Mouse (Mus musculus): ENCODE results near the gene Frem1. TPM values are rescaled to one million over a fixed set of nuclear protein-coding genes. Genes with fewer than 3 reads are reported as not detected.

Gene Frem1
- 0.19 and 0.24 TPM in 2 replicates for polyA plus RNA-seq (2012; rRNA removed)

DNA sequence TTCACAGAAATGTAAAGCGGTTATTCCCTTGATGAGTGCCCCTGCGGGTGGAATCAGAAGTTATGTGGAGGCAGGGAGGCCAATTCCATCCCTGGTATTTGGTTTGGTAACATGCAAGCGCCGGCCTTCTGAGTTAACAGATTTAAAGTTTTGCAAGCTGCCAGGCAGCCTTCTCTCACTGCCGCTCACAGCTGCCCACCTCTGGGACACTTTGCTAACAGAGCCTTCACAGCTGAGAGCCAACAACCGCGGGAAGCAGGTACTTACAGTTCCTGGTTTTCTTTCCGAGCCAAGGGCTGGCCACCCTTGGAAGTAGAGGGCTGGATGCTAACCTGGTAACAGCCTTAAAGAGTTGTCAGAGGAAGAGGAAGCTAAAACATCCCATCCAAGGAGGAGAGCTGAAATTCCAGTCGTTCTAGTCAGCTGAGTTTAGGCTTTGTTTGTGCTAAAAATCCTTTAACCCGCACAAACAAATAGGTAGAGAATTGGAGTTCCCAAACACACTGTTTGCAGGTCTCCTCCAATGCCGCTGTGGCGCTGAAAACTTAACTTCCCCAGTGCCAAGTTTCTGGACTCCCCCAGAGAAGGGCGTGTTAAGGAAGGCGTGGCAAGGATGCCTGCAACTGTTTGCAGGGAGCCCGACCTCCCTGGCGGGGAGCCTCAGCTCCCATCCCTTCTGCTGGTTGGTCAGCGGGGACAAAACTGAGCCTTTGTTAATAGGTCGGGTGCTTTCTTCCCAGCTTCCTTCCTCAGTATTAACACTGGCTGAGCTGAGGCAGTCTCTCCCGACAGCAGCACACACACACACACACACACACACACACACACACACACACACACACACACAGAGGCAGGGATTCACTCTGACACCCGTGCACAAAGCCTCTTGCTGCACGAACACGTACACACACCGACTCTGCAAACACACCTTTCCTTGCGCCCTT is at the start of gene Frem1:
Frem1 (minus strand) TSS at position 706 of the 944 bp plus-strand sequence.
- Histone ChIP-seq H3K4me3 (ENCODE audit: control insufficient read depth, insufficient read depth, low read length) (no peak within 1 kb of the TSS), H3K36me3 (ENCODE audit: control insufficient read depth, insufficient read depth, low read length) (no peaks in the 10 kb centered on the region), H3K4me1 (replicated peaks; ENCODE audit: control insufficient read depth, insufficient read depth, low read length) (no peaks in the 10 kb centered on the region), H3K27ac (ENCODE audit: control insufficient read depth, insufficient read depth, low read length) (no peak within 1 kb of the TSS), H3K27me3 (ENCODE audit: control insufficient read depth, insufficient read depth, low read length) (no peaks in the 10 kb centered on the region)
- WGBS, result 24% methylated on average over 24 of the region's 24 CpGs
- TF ChIP-seq CTCF (IDR thresholded peaks at IDR 0.05; ENCODE audit: borderline replicate concordance, control insufficient read depth, extremely low read depth, insufficient read depth, low read length, poor library complexity) (no peak), POLR2A (IDR thresholded peaks at IDR 0.05; ENCODE audit: control insufficient read depth, extremely low read depth, insufficient read depth, low read length, poor library complexity) (no peak)
- DNase-seq, result no peak

DNA sequence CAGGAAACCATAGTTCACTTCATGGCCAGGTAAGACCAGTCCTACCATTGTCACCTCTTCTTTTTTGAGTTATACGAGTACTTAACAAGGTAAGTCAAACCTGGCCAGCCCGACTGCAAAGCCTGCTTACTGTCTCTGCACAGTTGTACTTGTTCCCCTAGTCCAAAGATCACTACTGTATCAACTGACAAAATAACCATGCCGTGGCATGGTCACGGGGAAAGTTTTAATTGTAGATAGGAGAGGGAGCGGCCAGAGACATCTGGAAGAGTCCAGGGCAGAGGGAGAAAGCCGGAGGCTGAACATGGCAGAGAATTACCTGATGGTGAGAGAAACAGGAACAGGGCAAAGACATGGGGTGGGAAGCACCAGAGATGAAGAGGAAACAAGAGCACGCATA is 46.9 kb upstream of the Frem1 start:
- no peak for TF ChIP-seq CTCF (IDR thresholded peaks at IDR 0.05; ENCODE audit: borderline replicate concordance, control insufficient read depth, extremely low read depth, insufficient read depth, low read length, poor library complexity)
- TF ChIP-seq POLR2A (IDR thresholded peaks at IDR 0.05; ENCODE audit: control insufficient read depth, extremely low read depth, insufficient read depth, low read length, poor library complexity), result no peak
- H3K27me3 ChIP-seq (ENCODE audit: control insufficient read depth, insufficient read depth, low read length), result no peaks in the 10 kb centered on the region
- no peak for DNase-seq
- H3K27ac ChIP-seq (ENCODE audit: control insufficient read depth, insufficient read depth, low read length), result no peak overlapping the region
- H3K36me3 ChIP-seq (ENCODE audit: control insufficient read depth, insufficient read depth, low read length), result no peaks in the 10 kb centered on the region
- 91% methylated on average over 7 of the region's 7 CpGs for WGBS
- H3K4me3 ChIP-seq (ENCODE audit: control insufficient read depth, insufficient read depth, low read length), result no peak overlapping the region
- no peaks in the 10 kb centered on the region for H3K4me1 ChIP-seq (replicated peaks; ENCODE audit: control insufficient read depth, insufficient read depth, low read length)

DNA sequence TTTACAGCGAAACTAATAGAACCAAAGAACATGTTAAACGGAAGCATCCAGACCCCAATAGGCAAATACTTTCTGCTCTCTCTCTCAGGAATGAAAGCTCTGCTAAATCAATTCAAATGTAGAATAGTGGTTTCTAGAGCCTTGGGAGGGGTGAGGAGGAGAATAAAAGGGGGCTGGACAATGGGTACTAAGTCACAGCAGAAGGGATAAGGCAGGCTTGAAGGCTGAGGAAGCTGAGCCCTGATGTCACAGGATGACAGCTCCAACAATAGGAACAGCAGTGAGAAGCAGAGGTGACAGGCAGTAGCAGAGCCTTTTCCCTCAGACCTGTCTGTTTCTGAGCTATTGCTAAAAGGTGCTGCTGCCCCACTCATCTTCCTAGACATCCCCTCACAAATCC is 41.8 kb upstream of the Frem1 start:
- no peak overlapping the region for H3K4me3 ChIP-seq (ENCODE audit: control insufficient read depth, insufficient read depth, low read length)
- no peak for TF ChIP-seq POLR2A (IDR thresholded peaks at IDR 0.05; ENCODE audit: control insufficient read depth, extremely low read depth, insufficient read depth, low read length, poor library complexity)
- no peak for TF ChIP-seq CTCF (IDR thresholded peaks at IDR 0.05; ENCODE audit: borderline replicate concordance, control insufficient read depth, extremely low read depth, insufficient read depth, low read length, poor library complexity)
- no peak for DNase-seq
- H3K36me3 ChIP-seq (ENCODE audit: control insufficient read depth, insufficient read depth, low read length), result no peaks in the 10 kb centered on the region
- no peak overlapping the region for H3K27ac ChIP-seq (ENCODE audit: control insufficient read depth, insufficient read depth, low read length)
- H3K4me1 ChIP-seq (replicated peaks; ENCODE audit: control insufficient read depth, insufficient read depth, low read length), result no peaks in the 10 kb centered on the region
- 99% methylated on average over 2 of the region's 2 CpGs for WGBS
- H3K27me3 ChIP-seq (ENCODE audit: control insufficient read depth, insufficient read depth, low read length), result no peaks in the 10 kb centered on the region

DNA sequence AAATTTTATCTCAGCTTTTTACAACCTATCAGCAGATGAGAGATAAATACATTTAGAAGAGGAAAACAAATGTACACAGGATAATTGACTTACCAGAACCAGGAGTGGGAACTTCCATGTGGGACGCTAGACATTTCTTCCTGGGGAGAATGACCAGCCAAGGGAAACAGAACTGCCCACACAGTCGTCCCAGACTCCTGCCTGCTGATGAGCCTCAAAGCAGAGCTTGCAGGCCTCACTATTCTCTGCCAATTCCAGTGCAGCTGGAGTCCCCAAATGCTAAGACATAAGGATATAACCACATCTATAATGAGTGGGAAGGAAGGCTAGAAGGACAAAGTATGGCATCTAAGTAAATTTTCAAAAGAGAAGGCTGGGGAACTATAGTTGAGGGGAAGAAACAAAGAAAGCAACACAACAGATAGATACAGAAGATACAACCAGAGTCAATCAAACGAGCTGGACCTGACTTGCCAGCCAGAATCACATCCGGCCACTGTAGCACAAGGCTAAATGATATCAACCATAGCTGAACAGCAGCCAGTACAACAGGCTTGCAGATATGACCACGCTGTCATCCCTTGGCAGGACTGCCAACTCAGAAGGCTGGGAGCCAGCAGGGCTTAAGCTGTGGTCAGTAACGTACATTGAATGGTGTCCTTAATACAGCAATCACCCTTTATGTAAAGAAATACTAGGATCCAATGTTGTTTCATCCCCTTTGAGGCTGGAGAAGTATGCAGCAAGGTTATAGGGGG is 38.7 kb upstream of the Frem1 start:
- Histone ChIP-seq H3K4me3 (ENCODE audit: control insufficient read depth, insufficient read depth, low read length) (no peak overlapping the region), H3K27ac (ENCODE audit: control insufficient read depth, insufficient read depth, low read length) (no peak overlapping the region), H3K36me3 (ENCODE audit: control insufficient read depth, insufficient read depth, low read length) (no peaks in the 10 kb centered on the region), H3K27me3 (ENCODE audit: control insufficient read depth, insufficient read depth, low read length) (no peaks in the 10 kb centered on the region), H3K4me1 (replicated peaks; ENCODE audit: control insufficient read depth, insufficient read depth, low read length) (no peaks in the 10 kb centered on the region)
- 82% methylated on average over 6 of the region's 6 CpGs for WGBS
- DNase-seq, result no peak
- TF ChIP-seq POLR2A (IDR thresholded peaks at IDR 0.05; ENCODE audit: control insufficient read depth, extremely low read depth, insufficient read depth, low read length, poor library complexity) (no peak), CTCF (IDR thresholded peaks at IDR 0.05; ENCODE audit: borderline replicate concordance, control insufficient read depth, extremely low read depth, insufficient read depth, low read length, poor library complexity) (no peak)

DNA sequence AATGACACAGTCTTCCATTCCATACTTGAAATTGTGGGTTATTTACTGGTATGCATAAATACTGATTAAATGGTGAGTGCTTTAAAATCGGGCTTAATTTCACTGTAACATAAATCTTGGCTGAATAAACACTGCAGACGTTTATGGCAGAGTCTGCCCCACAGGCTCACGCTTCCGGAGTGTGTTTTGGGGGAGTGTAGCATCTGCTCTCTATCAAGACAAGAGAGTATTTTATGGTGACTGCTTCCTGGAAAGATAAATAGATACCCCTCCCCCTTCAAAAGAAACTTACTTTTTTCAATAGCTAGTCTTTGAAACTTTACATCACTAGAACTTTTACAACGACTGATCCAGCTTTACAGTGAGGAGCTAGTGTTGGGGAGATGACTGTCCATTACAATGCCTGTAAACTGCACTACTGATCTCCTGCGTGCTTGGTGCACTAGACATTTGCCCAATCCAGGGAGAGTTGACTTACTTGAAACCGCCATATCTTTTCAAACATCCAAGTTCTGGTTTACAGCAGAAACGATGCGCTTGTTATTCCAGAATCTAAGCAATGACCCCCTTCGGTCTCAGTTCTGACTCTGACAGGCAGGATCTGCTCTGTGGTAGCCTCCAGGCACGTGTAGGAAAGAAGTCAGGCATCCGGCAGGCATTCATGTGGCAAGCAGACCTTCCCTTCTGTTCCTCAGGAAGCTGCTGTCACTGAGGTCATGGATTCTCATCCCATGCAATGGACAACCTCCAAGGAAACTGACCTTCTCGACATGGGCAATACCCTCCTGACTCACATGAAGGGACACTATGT is 28.4 kb upstream of the Frem1 start:
- H3K4me1 ChIP-seq (replicated peaks; ENCODE audit: control insufficient read depth, insufficient read depth, low read length), result no peaks in the 10 kb centered on the region
- no peak overlapping the region for H3K27ac ChIP-seq (ENCODE audit: control insufficient read depth, insufficient read depth, low read length)
- H3K27me3 ChIP-seq (ENCODE audit: control insufficient read depth, insufficient read depth, low read length), result no peaks in the 10 kb centered on the region
- TF ChIP-seq POLR2A (IDR thresholded peaks at IDR 0.05; ENCODE audit: control insufficient read depth, extremely low read depth, insufficient read depth, low read length, poor library complexity), result no peak
- no peak for TF ChIP-seq CTCF (IDR thresholded peaks at IDR 0.05; ENCODE audit: borderline replicate concordance, control insufficient read depth, extremely low read depth, insufficient read depth, low read length, poor library complexity)
- no peaks in the 10 kb centered on the region for H3K36me3 ChIP-seq (ENCODE audit: control insufficient read depth, insufficient read depth, low read length)
- H3K4me3 ChIP-seq (ENCODE audit: control insufficient read depth, insufficient read depth, low read length), result no peak overlapping the region
- WGBS, result 39% methylated on average over 13 of the region's 13 CpGs
- DNase-seq, result no peak

DNA sequence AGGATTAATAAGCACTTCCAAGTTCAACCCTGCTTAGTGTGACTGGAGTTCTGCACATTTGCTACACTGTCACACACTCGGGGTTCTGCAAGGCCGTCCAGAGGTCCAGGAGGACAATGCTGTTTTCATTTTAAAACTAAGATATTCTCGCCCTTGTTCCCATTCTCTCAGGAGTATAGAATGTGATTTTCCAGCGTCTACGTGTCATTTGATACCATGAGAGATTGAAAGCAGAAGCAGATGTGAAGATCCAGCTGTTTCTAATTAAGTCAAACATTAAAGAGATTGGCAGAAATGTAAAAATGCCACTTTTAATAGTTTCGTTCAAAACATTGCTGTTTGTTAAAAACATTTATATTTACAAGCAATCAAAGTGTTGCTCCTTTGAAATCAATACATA is 12.1 kb upstream of the Frem1 start:
- no peaks in the 10 kb centered on the region for H3K36me3 ChIP-seq (ENCODE audit: control insufficient read depth, insufficient read depth, low read length)
- TF ChIP-seq POLR2A (IDR thresholded peaks at IDR 0.05; ENCODE audit: control insufficient read depth, extremely low read depth, insufficient read depth, low read length, poor library complexity), result no peak
- TF ChIP-seq CTCF (IDR thresholded peaks at IDR 0.05; ENCODE audit: borderline replicate concordance, control insufficient read depth, extremely low read depth, insufficient read depth, low read length, poor library complexity), result no peak
- no peak overlapping the region for H3K4me3 ChIP-seq (ENCODE audit: control insufficient read depth, insufficient read depth, low read length)
- H3K27ac ChIP-seq (ENCODE audit: control insufficient read depth, insufficient read depth, low read length), result no peak overlapping the region
- no peaks in the 10 kb centered on the region for H3K4me1 ChIP-seq (replicated peaks; ENCODE audit: control insufficient read depth, insufficient read depth, low read length)
- 87% methylated on average over 6 of the region's 6 CpGs for WGBS
- DNase-seq, result no peak
- H3K27me3 ChIP-seq (ENCODE audit: control insufficient read depth, insufficient read depth, low read length), result no peaks in the 10 kb centered on the region
